Mouse (Mus musculus): ENCODE results near the gene Nup85.

Gene Nup85

DNA sequence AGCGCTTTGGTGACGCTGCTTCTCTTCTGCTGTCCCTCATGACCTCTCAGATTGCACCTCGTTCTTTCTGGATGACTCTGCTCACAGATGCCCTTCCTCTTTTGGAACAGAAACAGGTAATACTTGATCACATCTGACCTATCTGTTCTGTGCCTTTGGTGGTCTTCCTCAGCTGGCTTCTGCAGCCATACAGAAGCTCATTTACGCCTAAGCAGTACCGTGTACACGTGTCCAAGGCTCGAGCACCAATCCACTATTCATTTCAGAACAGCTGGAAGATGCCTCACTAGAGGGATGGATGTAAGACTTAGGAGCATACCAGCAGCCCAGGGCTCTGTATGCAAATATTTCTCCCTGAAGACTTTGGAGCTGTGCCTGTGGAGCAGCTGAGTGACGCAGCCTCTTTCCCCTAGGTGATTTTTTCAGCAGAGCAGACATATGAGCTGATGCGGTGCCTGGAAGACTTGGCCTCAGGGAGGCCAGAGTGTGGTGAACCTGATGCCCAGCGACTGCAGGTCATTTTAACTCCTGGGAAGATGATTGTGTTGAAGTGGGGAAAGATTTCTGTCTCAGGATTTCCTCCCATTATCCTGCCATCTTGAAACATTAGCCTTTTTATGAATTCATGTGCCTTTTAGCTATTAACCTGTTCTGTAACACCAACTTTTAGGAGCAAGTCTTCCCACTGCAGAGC, 18.8 kb downstream of the Nup85 start:
- DNase-seq (ENCODE audit: low spot score in 2 of 2), result no peak

GRCm38 (mm10) chr11:115584376-115585073, 20.3 kb downstream of the Nup85 start:
- no peak for DNase-seq (ENCODE audit: low spot score in 2 of 2)

DNA sequence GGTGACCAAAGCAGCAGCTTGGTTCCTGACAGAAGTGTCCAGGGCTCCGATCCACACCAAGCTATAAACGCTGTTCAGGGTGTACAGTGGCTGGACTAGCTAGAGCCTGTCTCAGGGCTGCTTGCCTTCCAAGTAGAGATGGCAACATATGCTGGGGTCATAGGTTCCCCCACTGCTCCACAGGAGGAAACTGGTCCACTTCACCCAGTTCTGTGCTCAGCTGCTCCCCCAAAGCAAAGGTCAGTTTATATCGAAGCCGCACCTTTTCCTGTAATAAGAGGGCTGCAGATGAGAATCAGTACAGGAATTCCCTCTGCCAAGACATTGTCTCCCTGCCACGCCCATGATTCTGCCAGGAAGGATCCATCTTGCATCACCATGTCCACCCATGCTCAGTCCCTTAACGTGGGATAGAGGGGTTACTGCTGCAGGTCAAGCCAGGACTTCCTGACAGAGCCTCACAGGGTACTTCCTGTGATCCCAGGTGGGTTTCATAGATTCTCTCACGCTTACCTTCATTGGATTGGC, 21.4 kb downstream of the Nup85 start:
- no peak for DNase-seq (ENCODE audit: low spot score in 2 of 2)

- no peak for DNase-seq (ENCODE audit: low spot score in 2 of 2)
These were observed 22.2 kb downstream of the Nup85 start for GRCm38 (mm10) chr11:115586403-115586802.

DNA sequence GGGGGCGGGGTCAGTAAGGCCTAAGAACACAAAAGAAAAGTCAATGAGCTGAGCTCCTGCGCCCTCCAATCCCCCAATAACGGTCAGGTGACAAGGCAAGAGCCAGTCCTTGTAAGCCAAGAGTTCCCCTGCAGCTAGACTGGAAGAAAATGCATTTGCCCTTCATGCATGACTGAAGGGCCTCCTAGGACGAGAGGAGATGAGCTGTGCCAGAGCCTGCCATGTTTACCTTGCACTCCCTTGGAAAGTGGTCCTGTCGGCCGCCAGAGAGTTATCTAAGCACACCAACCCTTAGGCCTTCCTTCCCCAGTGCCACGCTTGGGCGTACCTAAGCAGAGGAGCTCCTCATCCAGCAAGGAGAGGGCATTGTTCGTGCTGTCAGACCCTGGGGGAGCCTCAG, 23.8 kb downstream of the Nup85 start:
- DNase-seq (ENCODE audit: low spot score in 2 of 2), result no peak

DNA sequence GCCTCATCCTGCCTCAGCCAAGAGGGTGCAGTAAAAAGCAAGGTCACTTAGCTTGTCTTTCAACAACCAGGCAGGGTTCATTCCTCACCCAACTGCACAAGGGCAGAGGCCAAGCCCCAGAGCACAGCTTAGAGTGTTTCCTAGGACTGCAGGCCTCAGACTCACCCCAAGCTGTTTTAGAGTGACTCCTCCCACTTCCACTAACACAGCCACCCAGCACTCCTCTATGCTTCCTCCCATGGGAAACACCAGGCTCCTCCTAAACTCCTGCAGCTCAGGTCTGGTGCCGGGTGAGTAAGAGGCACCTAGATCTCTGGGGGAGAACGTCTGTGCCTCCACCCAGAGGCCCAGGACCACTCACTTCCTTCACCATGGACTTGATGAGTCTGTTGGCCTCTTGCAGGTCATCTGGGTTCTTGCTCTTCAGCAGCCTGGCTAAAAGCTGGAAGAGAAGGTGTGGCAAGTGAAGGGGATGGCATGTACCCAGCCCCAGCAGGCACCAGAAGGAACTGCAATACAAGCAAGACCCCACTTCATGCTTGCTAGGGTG, 26.4 kb downstream of the Nup85 start:
- no peak for DNase-seq (ENCODE audit: low spot score in 2 of 2)

- no peak for DNase-seq (ENCODE audit: low spot score in 2 of 2)
These were observed 31.0 kb downstream of the Nup85 start for GRCm38 (mm10) chr11:115595209-115595608.

- DNase-seq (ENCODE audit: low spot score in 2 of 2), result no peak
These were observed 34.1 kb downstream of the Nup85 start for GRCm38 (mm10) chr11:115598309-115598708.

- no peak for DNase-seq (ENCODE audit: low spot score in 2 of 2)
These were observed 35.5 kb downstream of the Nup85 start for GRCm38 (mm10) chr11:115599722-115600121.

DNA sequence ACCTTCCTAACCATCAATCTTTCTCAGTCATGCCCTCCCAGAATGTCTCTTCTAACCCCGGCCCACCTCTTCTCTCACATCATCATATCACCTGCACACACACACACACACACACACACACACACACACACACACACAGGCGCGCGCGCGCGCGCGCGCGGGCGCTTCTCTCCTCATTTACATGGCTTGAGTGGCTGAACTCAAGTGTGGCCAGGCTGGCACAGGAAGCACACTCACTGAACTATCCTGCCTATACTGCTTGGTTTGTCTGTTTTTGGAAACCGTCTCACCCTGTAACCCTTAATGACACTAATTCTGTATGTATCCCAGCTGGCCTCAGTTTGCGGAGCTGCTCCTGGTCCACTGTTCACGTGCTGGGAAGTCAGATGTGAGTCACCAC, 36.5 kb downstream of the Nup85 start:
- DNase-seq (ENCODE audit: low spot score in 2 of 2), result no peak

GRCm38 (mm10) chr11:115601174-115601573, 36.9 kb downstream of the Nup85 start:
- no peak for DNase-seq (ENCODE audit: low spot score in 2 of 2)

GRCm38 (mm10) chr11:115603128-115603475, 38.9 kb downstream of the Nup85 start:
- DNase-seq (ENCODE audit: low spot score in 2 of 2), result no peak

DNA sequence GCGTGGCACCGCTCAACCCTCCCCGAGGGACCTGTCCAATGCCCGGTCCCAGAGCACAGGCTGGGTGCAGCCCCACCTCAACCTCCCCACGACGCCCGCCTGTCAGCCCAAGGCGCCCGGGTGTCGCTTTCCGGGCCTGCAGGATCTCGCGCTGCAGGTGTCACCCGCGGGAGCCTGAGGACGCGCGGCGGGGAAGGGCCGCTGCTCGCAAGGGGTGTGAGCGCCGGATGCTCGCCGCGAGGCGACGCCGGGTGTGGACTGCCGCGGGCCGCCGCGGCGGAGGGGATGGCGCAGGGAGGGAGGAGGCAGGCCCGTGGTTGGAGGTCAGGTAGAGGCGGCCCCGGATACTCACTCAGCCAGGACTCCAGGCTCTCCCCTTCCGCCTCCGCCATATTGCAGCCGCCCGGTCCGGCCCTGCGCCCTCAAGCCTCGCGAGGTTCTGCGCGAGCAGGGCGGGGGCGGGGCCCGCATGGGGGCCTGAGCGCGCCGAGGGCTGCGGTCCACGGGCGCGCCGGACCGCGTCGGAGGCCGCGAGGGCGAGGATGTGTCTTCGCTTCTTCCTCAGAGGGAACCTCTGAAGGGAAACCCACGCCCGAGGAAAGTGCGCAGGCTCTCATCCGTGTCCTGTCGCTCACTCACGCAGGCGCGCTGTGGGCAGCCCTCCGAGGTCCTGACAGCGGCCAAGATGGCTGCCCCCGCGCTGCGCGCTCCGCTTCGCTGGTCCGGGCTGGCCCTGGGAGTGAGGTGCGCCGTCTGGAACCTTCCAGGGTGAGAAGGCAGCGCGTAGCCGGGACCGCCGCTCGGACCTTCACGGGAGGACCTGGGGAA, 39.5 kb downstream of the Nup85 start, which contains the start of the genes Mrps7 and Gga3:
Gene Mrps7 (plus strand): TSS at position 450 of the 828 bp plus-strand sequence.
Gene Gga3 (minus strand): TSS at position 576 of the 828 bp plus-strand sequence.
- peak; percentile 79 to 81 for DNase-seq (ENCODE audit: low spot score in 2 of 2)

DNA sequence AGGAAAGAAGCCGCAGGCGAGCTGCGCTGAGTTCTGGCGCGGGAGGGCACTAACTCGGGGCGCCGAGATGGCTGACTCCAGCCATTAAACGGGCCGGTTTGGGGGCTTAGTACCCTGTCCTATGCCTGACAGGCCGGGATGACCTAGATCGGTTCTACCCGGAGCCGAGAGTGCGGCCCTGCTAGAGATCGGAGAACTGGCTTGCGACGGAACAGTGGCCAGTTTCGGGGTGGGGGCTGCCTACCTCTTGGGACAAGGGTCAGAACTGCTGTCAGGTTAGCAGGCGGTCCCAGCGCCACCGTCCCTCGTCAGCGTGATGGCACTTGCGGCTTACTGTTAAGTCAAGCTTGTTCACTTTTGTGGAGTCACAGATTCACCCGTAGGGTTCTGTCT, 40.1 kb downstream of the Nup85 start:
- no peak for DNase-seq (ENCODE audit: low spot score in 2 of 2)

DNA sequence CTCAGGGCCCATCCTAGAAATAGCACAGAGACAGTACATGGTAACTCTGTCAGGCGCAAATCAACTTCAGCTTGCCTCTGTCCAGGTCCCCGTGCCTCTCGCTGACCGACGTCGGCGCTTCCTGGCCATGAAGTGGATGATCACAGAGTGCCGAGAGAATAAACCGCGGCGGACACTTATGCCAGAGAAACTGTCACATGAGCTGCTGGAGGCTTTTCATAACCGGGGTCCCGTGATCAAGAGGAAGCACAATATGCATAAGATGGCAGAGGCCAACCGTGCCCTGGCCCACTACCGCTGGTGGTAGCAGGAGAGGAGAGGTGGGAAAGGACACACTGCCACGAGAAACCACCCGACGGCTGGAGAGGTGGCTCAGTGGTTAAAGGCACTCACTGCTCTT, 42.5 kb downstream of the Nup85 start:
- no peak for DNase-seq (ENCODE audit: low spot score in 2 of 2)

- DNase-seq (ENCODE audit: low spot score in 2 of 2), result peak; percentile 44 to 46
These were observed 44.5 kb downstream of the Nup85 start for GRCm38 (mm10) chr11:115608421-115609399.

- no peak for DNase-seq (ENCODE audit: low spot score in 2 of 2)
These were observed 45.3 kb downstream of the Nup85 start for GRCm38 (mm10) chr11:115609576-115609975.

DNA sequence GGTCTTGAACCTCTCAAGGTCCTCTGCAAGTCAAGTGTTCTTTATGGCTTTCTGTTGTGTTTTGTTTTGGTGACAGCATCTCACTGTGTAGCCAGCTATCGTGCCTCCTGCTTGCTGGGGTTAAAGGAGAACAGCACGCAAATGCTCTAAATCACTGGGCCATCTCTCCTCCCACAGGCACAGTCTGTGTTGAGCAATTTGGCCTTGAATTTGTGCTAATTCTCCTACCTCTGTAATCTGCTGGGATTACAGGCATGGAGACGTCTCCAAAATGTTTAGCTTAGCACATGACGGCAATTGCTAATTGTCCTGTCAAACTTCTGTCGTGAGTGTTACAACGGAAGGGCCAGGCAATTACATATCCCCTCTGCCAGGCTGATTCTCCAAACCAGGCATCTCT, 46.9 kb downstream of the Nup85 start:
- DNase-seq (ENCODE audit: low spot score in 2 of 2), result no peak

DNA sequence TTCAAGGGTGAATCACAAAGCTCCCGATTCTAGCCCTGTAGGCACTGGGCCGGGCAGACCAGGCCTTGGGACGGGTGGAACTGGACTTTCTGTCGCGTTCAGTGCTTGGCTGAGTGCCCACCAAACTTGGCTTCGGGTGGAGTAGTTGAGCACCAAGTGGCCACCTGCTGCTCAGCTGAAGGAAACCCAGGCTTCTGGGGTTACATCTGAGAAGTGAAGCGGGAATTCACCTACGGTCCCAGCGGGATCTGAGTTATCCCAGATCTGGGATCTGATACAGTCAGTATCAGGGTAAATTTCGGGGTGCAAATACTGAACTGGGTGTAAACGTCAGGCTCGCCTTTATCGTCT, 47.8 kb downstream of the Nup85 start:
- peak; percentile 53 to 58 for DNase-seq (ENCODE audit: low spot score in 2 of 2)

- DNase-seq (ENCODE audit: low spot score in 2 of 2), result peak; percentile 75 to 76
These were observed 48.3 kb downstream of the Nup85 start, which contains the start of gene Mif4gd for GRCm38 (mm10) chr11:115612410-115613137. TSS of gene Mif4gd (minus strand) at chr11:115612969.

All from frontal cortex, postnatal 14 days (tissue).